Mouse (Mus musculus) ovary, adult 18-20 months (tissue): ENCODE measurements around the gene Stat5b.

ENCODE experiments used
- DNase-seq: peaks from one replicate; pipeline ENCODE4 v3.0.0; 2022; ENCODE audit warnings: low spot score, mixed read lengths

The Stat5b gene

GRCm38 (mm10) chr11:100870256-100870967 is 19.9 kb upstream of the Stat5b start:
- DNase-seq = peak; percentile 71

- no peak for DNase-seq
Observed at GRCm38 (mm10) chr11:100865618-100866017, 15.1 kb upstream of the Stat5b start.

- no peak for DNase-seq
Observed at GRCm38 (mm10) chr11:100863141-100863540, 12.6 kb upstream of the Stat5b start.

- DNase-seq = no peak
Observed at GRCm38 (mm10) chr11:100861836-100862235, 11.3 kb upstream of the Stat5b start.

- DNase-seq = no peak
Observed at GRCm38 (mm10) chr11:100861335-100861734, 10.8 kb upstream of the Stat5b start.

- peak; percentile 83 for DNase-seq
Observed at GRCm38 (mm10) chr11:100860198-100861048, 9.9 kb upstream of the Stat5b start.

GRCm38 (mm10) chr11:100859579-100860075 is 9.1 kb upstream of the Stat5b start:
- no peak for DNase-seq

- DNase-seq = peak; percentile 91
Observed at GRCm38 (mm10) chr11:100858935-100859578, 8.5 kb upstream of the Stat5b start, which contains the start of gene Stat5a. Stat5a (plus strand) TSS chr11:100859351.

GRCm38 (mm10) chr11:100857960-100858359 is 7.4 kb upstream of the Stat5b start:
- DNase-seq = no peak

GRCm38 (mm10) chr11:100855178-100855577 is 4.7 kb upstream of the Stat5b start:
- DNase-seq = no peak

- no peak for DNase-seq
Observed at GRCm38 (mm10) chr11:100854268-100854667, 3.7 kb upstream of the Stat5b start.

- no peak for DNase-seq
Observed at GRCm38 (mm10) chr11:100853018-100853417, 2.5 kb upstream of the Stat5b start.

GRCm38 (mm10) chr11:100852088-100852487 is 1.6 kb upstream of the Stat5b start:
- DNase-seq = no peak

GRCm38 (mm10) chr11:100850778-100851528 is 429 bp upstream of the Stat5b start:
- peak; percentile 53 for DNase-seq

GRCm38 (mm10) chr11:100849456-100850037 is 977 bp downstream of the Stat5b start:
- no peak for DNase-seq

GRCm38 (mm10) chr11:100848789-100849379 is 1.6 kb downstream of the Stat5b start:
- no peak for DNase-seq

- DNase-seq = no peak
Observed at GRCm38 (mm10) chr11:100848080-100848479, 2.4 kb downstream of the Stat5b start.

GRCm38 (mm10) chr11:100847572-100847971 is 3.0 kb downstream of the Stat5b start:
- DNase-seq = no peak

GRCm38 (mm10) chr11:100845793-100846192 is 4.7 kb downstream of the Stat5b start:
- no peak for DNase-seq

- DNase-seq = no peak
Observed at GRCm38 (mm10) chr11:100844121-100844520, 6.4 kb downstream of the Stat5b start.
